Mouse (Mus musculus) c-Kit-positive CD71-positive TER-119-positive erythroid progenitor cells, embryonic 14.5 days (primary cell): ENCODE results near the gene Prr18.
"Not testable (repeated sequence)": the region's sequence is repeated elsewhere in the genome, so short reads cannot be mapped to it uniquely, and the experiment has no call there.

Experiments
- DNase-seq: peaks from one replicate; pipeline ENCODE4 v3.0.0-alpha.2; 2013; ENCODE audit warnings: low spot score

Gene Prr18

DNA sequence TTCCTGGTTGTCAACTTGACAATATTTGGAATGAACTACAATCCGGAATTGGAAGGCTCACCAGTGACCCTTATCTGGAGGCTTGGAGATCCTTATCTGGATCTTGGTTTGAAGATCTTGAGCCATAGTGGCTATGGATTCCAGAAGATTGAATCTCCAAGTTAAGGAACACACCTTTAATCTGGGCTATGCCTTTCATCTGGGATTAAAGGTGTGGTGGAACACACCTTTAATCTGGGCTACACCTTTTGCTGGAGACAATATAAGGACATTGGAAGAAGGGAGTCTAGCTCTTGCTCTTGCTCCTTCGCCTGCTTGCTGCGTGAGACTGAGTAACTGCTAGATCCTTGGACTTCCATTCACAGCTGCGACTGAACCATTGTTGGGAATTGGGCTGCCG lies at the start of gene Prr18:
TSS of gene Prr18 (plus strand) at position 301 of the 400 bp plus-strand sequence.
- DNase-seq, result not testable (repeated sequence)

DNA sequence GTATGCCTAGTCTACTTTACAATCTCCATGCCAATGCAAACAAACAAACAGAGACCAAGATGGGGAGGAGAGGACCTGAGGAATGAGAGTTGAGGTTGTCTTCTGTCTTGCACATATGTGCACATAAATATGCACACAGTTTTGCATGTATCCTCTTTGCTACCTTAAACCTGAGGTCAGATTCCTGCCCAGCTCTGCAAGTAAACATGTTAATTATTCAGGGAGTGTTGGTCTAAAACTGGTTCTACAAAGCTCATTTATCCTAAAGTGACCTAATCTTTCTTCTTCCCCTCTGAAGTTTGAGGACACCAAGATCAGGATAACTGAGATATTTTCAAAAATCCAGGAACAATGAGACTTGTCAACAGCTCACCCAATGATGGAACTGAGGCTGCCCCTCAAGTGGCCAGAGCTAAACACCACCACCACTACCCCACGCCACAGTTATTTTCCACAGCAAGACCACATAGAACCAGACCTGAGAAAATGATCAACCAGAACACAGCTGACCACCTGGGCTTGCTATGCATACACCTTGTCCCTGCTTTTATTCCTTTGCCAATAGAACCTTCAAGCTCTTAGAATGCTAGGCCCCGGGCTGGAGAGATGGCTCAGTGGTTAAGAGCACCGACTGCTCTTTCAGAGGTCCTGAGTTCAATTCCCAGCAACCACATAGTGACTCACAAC lies 47.1 kb upstream of the Prr18 start:
- DNase-seq, result no peak

DNA sequence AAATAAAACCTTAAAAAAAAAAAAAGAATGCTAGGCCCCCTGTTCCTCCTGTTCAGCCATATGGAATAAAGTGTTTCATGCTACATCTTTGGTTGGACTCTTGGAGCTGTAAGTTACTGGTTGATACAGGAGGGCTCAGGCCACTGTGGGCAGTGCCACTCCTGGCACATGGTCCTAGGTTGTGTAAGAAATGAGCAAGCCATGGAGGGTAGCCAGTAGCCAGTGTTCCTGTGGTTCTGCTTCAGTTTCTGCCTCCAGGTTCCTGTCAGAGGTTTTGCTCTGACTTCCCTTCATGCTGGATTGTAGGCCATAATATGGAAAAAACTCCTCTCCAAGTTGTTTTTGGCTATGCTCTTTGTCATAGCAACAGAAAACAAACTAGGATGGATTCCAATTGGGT lies 46.5 kb upstream of the Prr18 start:
- DNase-seq, result no peak

DNA sequence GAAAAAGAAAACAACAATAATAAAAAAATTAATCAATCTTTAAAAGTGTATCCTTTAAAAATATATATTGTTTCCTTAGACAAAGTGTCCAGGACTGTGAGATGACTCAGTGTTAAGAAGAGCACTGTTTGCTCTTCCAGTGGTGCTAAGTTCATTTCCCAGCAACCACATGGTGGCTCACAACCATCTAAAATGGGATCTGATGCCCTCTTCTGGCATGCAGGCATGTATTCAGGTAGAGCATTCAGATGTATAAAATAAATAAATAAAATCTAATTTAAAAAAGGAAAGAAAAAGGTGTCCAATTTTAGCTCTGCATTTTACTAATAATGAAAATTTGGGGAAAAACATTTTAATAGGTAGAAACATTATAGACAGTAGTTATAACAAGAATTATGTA lies 41.4 kb upstream of the Prr18 start:
- DNase-seq, result no peak

DNA sequence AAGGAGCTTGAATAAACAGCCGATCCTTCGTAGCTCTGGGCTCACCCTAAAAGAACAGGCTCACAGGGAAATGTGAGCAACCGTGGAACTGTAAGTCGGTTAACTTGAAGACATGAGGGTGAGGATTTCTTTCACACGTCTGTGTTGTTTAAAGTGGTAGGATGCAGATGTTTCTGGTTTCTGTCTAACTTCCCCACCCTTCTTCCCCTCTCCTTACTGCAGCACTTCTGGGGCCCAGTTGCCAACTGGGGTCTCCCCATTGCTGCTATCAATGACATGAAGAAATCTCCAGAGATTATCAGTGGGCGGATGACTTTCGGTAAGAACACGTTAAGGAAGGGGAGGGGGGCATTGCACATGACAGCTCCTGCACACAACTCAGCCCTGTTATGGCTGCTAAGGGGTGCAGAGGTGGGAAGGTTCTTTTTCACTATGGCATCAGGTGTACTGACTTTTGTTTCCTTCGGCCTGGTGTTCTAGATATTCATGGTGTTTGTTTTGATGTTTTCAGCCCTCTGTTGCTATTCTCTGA lies 40.9 kb upstream of the Prr18 start:
- no peak for DNase-seq

DNA sequence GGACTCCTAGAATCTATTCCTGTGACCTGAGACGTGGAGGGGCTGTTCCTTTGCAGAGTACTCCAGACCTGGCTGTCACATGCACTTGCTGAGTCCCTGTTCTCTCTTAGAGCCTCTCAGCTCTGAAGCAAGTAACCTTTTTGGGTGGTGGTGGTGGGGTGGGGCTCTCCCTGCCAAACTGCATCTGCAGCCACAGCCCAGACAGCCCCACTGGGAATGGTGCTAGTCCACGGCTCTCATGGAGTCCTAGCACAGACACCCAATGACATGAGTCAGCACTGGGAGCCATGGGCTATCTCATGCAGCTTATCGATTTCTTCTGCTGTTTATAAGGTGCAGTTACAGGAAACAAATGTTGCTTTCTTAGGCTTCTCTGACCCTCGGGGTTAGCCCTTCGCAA lies 39.5 kb upstream of the Prr18 start:
- no peak for DNase-seq

DNA sequence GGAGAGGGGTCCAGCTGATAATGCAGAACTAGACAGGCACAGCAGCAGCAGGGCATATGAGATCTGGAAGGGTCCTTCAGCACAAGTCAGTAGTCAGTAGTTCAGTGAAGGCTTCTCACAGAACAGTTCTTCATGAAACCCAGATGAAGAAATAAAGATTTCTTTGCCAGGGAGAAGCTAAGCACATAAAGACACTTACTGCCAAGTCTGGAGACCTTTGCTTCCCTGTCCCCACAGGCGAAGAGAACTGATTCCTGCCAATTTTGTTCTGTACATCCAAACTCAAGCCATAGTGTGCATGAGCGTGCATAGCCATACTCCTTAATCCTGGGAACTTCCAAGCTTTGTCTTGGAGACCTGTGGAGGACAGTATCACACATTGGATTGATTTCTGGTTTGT lies 39.0 kb upstream of the Prr18 start:
- DNase-seq, result no peak

DNA sequence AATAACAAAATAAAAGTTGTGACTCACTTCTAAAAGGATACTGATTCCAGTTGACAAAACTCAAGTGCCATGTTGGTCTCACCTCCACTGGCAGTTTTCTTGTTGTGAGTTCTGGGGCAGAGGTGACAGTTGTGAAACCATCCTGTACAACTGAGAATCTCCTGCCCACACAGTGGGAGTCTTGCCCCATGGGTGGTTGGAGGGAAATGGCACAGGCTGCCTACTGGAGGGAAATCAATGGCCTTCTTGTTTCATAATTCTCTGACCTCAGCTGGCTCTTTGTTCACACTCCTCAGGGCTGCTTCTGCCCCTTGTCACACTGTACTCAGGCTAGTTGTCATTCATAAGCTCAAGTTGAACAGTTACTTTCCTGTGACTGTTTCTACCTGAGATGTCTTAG lies 37.7 kb upstream of the Prr18 start:
- no peak for DNase-seq

DNA sequence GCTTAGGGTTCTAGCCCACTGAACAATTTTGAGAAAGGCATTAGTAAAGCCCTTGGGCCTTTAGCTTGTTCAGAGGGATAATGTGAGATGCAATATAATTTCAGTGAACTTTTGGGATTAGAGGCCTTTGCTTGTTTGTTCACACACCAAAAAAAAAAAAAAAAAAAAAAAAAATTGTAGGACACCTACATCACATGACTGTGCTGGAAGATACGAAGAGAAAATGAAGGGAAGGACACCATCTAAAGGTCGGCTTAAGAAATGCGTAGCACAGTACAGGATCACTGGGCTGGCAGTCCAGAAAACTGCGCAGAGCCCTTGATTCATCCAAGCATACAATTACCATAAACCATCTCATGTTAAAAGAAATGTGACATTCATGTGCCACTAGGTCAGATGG lies 35.7 kb upstream of the Prr18 start:
- no peak for DNase-seq

DNA sequence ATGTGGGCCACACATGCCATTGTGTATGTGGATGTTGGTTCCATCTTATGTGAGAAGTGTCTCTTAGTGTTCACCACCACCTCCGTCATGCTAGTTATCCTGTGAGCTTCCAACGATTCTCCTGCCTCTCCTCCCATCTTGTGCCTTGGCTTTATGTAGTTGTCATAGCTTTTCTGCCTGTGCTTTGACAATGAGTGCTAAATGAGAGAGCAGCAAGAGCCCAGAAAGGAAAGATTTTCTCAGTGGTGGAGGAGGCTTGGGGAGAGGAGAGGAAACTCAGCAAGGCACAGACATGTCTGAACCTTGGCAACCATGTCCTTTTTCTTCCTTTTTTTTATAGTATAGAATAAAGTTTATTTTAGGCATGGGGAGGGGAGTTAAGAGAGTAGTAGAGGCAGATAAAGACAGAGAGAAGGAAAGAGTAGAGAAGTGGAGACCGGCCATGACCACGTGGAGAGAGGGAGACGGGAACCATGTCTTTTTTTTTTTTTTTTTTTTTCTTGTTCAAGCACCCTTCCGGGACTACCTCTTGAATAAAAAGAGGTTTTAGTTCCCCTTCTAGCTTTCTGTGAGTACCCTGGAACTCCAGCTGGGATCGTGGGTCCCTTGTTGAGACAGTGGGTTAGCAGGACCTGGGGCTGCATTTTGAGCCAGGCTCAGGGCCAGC lies 34.4 kb upstream of the Prr18 start:
- no peak for DNase-seq

DNA sequence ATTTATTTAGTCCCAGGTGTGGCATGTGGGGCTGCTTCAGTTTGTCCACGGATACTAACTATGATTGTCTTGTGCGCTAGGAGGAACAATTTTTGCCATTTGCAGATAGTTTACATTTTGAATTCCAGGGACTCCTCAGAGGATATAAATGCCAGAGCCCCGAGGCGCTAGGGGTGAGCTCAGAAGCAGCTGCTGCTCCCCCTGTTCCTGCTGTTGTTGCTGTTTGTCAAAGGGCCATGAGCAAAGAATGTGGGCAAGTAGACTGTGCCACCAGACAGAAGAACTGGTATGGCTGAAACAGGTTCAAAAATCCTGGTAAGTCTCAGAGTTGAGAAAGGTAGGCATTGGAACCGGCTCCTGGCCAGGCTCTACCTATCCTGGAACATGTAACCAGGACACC lies 33.6 kb upstream of the Prr18 start:
- DNase-seq, result no peak

DNA sequence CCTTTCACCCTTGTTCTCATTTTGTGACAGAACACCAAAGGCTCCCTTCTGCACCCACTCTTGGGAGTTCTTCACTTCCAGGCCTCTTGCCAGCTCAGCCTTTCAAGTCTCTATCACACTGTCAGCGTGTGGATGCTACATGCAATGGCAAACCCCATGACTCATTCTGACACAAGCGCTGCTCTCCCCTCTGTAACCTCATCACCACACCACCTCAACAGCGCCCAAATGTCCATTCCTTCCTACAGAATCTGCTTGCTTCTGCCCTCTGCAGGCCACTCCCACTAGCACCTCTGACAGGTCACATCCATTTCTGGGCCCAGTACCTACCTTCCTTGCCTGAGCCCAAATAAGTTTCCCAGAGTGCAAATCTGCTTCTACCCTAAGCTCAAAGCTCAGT lies 31.5 kb upstream of the Prr18 start:
- DNase-seq, result no peak

DNA sequence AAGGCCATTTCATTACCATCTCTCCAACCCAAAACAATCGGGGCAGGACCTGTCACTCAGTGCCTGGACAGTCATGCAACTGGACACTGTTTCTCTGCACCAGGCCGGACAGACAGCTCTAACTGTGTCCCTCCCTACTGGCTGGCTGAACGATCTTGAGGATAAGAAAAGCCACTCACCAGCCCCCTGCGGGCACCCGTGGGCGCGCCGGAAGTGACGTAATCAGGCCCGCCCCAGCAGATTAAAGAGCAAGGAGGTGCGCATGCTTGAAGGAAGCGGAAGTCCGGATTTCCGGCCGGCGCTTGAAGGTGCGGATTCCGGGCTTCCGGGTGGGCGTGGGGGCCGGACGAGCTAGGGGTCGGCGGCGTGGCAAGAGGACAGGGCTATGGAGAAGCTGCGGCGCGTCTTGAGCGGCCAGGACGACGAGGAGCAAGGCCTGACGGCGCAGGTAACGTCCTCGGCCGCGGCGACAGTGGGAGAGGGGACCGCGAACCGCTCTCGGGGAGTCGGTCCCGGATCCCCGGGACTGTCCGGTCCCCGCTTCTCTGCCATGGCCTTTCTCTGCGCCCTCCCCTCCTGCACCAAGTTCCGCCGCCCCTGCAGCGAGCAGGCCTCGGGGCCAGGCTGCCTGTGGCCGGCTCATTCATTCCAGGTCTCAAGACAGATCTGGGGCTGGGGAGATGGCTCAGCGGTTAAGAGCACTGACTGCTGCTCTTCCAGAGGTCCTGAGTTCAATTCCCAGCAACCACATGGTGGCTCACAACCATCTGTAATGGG lies 26.2 kb upstream of the Prr18 start, which contains the start of gene Sft2d1:
TSS of gene Sft2d1 (plus strand) at position 265 of the 777 bp plus-strand sequence.
- peak; percentile 92 for DNase-seq

DNA sequence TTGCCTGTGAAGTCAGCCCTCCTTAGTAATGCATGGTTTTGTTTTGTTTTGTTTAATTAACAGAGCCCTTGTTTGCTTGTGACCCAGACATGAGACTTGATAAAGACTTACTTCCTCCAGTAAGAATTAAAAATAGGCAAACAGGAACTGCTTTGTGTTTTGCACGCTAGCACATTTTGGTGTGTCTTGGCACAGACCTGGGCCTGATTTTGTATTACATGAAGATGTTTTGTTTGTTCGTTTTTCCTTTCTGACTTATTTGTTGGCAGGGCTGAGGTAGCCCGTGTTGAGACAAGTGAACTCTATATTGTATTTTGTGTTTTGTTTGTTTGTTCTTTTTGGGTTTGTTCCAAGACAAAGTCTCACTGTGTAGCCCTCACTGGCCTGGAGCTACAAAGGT lies 25.5 kb upstream of the Prr18 start:
- no peak for DNase-seq

DNA sequence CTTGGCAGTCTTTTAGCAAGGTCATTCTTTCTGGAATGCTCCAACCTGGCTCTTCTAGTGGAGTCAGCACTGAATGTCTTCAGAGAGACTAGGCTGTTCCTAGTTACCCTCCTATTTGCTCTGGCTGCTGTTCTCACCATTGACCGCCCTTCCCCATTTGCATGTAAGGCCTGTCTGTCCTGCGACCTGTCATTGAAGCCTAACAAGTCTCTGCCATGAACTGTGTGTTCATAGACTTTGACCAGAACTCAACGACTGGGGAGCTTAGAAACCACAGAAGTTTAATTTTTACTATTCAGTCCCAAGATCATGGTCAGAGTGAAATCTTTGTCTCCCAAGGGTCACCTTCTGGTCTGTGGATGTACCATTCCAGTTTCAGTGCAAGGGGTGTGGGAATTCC lies 23.3 kb upstream of the Prr18 start:
- DNase-seq, result no peak

DNA sequence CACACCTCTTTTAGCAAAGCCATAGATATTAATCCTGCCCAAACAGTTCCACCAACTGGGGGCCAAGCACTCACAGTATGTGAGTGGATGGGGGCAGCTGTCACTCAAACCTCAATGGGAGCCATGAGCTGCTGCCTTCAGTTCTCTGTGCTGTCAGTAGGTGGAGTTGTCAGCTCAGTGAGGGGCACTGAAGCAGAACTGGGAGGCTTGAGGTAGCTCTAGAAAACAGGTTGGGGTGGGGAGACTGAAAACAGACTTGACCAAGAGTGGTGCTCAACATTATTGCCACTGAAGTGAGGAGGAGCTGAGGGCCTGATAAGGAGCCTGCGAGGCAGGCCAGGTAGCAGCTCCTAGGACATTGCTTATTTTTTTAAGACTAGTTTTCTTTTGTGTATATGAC lies 21.0 kb upstream of the Prr18 start:
- no peak for DNase-seq

DNA sequence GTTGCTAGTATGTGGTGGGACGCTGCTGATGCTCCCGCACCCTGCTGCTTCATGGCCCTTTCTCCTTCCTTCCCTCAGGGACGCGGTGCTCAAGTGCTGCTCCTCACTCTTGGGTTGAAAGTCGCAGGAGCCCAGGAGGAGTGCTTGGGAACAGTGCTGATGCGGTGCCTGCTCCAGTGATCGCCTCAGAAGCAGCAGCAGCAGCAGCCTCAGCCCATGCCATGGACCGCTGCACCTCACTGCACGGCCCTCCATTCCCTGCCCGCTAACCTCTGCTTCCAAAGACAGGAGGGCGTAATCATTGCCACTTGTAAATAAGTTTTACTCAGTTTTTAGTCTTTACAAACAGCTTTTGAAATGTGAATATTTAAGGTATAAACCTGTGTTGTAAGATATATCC lies 10.4 kb upstream of the Prr18 start:
- not testable (repeated sequence) for DNase-seq

DNA sequence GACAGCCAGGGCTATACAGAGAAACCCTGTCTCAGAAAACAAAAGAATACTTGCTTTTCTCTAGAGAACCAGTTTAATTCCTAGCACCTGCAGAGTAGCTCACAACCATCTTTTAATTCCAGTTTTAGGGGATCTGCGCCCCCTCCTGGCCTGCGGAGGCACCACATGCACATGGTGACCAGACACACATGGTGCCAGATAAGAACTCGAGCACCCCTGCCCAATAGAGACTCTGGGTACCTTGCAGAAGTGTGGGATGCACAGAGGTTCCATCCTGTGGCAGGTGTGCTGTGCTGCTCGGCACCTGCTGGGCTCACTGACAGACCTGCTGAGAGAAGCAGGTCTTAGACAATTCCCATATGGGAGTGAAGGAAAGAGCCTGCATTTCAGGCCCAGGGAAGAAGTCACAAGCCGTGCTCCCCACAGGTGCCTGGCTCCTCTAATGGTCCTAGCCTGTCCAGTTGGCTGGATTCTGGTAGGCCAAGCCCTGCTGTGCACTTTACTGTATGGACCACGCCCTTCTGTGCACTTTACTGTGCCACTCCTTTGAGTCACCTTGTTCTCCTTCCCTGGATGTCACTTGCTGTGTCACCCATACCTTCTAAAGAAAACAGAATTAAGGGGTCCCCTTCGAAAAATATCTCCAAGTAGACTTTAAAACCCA lies 8.6 kb upstream of the Prr18 start:
- DNase-seq, result no peak

DNA sequence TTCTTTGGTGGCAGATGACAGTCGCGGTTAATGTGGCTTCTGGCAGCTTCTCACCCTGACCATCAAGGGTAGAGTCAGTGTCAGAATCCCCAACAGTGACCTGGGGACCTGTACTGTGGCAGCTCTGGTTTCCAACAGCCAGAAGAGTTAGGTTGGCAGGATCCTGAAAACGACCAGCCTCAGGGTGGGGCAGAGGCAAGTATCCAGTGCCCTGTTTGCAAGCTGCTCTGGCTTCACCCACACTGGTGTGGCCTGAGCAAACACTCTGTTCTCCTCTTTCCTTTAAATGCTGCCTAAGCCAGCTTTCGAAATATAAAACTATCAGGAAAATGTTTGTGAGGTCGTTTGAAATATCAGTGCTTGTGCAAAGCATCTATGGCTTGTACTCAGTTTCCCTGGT lies 6.7 kb upstream of the Prr18 start:
- DNase-seq, result no peak

DNA sequence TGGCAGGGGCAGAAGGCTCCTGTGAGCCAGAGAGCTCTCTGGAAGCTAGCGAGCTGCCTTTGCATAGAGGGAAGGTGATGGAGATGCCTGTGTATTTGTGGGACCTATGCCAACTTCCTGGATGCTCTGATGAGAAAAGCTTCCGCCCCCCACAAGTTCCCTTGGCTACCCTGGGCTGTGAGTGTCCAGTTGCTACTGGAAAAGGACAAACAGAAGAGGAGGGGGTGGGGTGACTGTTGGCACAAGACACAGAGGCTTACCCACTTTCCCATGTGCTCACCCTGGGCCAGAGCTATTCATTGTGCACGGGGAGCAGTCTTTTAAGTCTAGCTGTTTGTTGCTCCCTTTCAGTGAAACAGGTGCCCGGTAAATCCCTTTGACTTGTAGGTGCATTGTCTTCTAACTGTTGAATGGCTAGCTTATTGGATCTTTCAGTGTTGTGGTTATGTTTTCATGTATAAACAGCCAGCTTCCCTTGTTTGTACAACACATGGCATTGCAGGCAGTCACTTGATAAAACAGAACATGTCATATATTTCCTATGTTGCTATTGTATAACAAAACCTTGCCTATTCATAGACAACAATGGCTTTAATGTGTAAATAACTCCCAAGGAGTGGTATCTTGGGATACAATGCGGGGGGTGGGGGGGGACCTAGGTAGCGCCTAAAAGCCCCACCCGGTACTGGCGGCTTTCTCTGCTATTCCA lies 2.6 kb downstream of the Prr18 start:
- DNase-seq, result no peak
